Mouse (Mus musculus) layer of hippocampus, adult 11-12 months (tissue): ENCODE measurements around the gene Kcnq1.

Source experiments
- DNase-seq: peaks from one replicate; pipeline ENCODE4 v3.0.0; 2022; ENCODE audit warnings: low spot score

The Kcnq1 gene

DNA sequence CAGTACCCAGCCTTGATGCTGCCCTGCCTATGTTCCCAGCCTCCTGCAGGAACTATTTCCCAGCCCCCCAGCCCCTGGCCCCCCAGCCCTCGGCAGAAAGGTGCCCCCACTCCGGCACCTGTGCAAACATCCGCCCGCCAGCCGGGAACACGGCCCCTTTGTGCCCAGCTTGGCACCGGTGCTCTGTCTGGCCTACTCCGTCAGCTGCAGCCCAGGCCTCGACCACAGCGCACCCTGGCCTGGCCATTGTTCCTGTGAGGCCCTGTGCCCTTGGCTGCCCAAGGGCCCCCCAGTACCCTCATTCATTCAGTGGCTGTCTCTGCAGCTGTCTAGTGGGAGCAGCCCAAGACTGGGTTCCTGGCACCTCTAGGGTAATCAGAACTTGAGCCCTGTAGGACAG, 80.2 kb downstream of the Kcnq1 start:
- DNase-seq: no peak

DNA sequence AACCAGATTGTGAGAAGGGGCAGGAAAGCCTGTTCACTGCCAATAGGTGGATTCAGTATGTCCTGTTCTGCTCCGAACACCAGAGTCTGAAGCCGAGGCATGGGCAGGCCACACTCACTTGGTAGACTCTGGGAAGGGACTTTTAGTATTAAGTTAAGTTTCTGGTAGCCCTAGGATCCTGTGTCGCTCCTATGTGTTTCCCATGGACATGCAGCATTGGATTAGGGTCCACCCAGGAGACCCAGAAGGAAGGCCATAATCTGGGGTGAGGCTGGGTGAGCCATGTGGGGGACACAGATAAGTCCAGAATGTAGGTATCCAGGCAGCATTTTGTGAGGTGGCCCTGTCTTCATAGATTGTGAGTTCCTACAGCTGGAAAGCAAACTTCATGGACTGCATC, 81.0 kb downstream of the Kcnq1 start:
- no peak for DNase-seq

DNA sequence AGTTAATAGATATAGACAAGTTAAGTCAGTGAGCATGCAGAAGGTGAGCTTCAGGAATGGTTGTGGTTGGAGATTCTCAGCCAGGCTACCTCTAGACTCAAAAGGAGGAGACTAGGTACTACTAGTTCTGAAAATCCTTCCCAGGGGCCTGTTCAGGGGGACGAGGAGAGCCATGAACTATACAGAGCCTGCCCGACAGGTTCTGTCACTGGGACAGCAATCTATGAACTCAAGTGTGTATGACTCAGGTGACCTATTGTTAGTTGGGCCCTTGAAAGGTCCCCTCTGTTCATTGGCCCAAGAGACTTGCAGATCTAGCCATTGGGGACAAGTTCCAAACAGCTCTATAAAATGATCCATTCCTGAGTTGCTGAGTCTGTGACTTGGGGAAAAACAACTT, 82.4 kb downstream of the Kcnq1 start:
- DNase-seq: no peak

DNA sequence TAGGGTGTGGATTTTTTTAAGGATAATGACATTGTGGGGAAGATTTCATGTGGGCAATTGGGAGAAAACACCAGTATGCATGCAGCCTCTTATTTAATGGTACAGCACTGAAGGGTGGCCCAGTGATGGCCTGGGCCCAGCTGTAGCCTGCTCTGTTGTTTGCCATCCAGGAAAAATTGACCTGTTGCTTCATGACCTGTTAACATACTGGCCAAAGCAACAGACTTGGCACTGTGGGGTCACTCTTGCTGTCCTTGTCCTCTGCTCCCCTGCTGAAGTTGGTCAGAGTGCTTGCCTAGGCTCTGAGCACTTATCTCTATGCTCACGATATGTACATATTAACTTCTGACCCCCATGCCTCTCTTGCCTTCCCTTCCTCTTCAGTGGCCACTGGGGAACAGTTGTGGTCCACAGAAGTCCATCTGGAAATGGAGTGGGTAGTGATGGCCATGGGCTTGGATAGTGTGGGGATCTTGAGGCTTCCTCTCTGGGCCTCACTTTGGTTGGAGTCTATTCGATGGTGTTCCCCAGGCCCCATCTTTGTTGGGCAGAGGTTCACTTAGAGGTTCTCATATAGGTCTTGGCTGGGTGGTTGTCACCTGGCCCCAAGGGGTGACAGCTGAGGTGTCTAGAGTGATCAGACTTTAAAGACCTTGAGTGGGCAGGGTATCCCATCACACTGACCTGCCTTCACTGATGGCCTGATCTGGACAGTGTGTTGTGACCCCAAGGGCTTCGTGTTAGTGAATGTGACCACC, 84.0 kb downstream of the Kcnq1 start:
- DNase-seq: no peak

DNA sequence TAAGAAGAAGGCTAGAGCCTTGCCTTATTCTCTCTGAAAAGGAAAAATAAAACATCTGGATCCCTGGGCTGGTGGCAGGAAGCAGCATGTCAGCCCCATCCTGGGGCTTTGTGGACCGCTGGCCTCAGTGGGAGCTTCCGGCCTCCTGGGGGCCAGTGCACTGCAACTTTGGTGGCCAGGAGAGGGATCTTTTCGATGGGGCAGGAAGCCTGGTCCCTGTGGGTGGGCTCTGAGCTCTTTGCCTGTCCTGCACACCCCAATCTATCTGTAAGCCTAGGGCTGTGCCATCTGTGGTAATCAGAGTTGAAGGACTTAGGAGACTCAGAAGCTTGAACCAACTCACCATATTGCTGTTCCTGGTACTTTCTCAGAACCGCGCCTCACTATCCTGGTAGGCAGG, 84.7 kb downstream of the Kcnq1 start:
- no peak for DNase-seq

DNA sequence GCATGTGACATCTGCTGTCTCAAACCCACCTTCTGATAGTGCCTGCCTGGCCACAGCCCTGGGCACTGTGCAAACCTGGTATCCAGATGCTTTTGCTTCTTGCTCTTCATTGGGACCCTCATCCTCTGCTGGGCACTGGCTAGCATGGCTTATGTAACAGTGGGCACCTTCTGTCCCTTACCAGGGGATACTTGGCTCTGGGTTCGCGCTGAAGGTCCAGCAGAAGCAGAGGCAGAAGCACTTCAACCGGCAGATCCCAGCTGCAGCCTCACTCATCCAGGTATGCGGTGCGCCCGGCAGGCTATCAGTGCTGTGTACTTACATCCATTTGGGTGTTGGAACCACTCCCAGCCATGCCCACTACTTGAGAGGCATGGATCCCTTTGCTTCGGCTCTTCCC, 86.2 kb downstream of the Kcnq1 start:
- DNase-seq: no peak

DNA sequence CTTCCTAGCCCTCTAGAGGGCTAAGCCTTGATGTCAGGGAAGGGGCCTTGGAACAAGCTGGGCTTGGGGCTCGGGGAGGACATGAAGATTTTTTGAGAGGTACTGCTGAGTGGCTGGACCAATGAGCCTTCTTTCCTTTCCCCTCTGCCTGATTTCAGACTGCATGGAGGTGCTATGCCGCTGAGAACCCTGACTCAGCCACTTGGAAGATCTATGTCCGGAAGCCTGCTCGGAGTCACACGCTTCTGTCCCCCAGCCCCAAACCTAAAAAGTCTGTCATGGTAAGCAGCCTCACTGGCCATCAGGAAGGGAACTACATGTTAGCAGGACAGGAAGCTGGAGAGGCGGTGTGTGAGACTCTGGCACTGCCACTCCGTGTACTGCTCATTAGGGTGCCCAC, 87.9 kb downstream of the Kcnq1 start:
- DNase-seq: no peak

DNA sequence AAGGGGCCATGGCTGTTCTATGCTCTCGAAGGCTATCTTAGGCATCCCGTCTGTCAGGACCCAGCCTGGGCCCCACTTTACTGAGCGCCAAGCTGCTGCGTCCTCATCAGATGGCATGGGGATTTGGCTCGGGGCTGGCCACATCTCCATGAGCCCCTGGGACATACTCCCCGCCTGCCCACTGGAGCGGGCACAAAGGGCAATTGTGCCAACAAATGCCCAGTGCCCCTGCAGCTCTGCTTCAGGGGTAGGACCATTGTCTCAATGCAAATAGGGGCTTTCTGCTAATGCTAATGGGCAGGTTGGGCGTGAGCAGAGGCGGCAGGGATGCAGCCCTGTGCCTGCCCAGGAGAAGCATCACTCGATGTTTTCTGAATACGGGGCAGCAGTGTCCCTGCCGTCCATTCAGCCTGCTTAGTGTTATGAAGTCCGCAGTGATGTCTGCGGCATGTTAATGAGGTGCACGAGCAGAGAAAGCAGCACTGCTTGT, 91.8 kb downstream of the Kcnq1 start:
- DNase-seq: no peak

DNA sequence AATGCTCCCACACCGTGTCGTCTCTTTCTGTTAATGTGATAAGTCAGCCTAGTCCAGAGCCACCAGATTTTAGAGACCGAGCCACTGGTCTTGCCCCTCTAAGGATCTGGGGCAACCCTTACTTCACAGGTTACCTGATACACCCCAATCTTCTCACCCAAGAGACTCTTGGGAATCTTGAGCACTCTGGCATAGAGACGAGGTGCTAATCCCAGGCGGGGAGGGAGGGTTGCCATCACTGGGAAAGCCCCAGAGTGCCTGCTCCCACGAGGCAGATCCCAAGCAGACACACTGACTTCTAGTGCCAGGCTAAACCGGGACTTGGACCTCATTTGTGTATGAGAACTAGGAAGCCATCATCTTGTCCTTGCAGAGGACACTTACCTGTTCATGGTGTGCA, 92.3 kb downstream of the Kcnq1 start:
- no peak for DNase-seq

DNA sequence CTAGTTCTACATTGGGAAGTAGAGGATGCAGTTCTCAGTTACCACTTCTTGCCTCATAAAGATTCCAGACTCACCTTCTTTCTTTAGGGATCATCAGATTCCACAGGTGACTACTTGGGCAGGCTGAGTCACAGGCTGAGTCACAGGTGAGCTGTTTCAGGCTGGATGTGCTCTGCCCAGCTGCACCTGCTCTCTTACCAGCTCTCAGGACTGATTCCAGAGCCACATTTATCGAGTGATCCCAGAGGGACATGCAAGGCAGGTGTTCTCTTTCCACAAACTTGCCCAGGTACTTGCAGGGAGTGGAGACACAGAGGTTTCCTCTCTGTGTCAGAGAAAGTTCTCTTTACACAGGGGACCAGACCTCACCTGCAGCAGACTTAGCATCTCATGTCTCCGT, 95.1 kb downstream of the Kcnq1 start:
- DNase-seq: no peak

DNA sequence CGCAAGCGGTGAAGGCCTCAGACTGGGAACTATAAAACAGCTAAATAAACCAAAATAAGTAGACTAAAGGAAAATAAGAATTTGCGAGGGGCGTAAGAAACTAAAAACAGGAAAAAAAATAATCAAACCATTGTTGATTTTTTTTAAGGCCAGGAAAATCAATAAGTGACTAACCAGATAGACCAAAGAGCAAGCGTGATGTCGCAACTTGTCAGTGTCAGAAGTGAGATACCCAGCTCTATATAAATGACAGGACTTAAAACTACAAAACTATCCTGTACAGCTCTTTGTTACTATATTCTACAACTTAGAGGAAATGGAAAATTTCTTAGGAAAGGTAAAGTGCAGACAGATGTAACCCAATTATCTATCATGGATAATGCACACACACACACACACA, 97.7 kb downstream of the Kcnq1 start:
- DNase-seq: no peak

DNA sequence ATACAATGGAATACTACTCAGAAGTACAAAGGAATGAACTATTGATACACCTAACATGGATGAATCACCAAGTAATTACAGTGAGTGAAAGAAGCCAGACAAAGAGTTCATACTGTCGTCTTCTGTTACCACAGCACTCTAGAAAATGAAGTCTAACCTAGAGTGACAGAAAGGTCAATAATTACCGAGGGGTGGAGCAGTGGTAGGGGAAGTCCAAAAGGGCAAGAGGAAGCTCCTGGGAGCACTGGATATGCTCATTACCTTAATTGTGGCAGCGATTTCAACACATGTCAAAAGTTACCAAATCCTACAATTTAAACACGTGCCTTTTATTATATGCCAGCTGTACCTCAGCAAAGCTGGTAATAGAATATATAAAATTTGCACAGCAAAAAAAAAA, 100.9 kb downstream of the Kcnq1 start:
- no peak for DNase-seq

DNA sequence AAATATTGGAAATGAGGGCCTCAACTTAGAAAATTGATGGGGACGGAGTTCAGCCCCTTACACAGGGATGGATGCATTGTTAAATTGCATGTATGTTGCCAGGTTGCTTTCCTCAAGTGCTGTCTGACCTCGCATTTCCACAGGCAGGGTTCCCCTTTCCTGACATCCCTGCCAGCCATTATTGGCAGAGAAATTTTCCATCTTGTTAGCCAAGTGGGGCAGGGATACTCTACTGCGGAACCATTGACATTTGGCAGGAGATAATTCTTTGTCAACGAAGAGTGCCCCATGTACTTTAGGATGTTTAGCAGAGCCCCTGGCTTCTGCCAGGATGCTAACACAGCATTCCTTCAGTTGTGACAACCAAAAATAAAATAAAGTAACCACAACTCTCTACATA, 104.6 kb downstream of the Kcnq1 start:
- no peak for DNase-seq

DNA sequence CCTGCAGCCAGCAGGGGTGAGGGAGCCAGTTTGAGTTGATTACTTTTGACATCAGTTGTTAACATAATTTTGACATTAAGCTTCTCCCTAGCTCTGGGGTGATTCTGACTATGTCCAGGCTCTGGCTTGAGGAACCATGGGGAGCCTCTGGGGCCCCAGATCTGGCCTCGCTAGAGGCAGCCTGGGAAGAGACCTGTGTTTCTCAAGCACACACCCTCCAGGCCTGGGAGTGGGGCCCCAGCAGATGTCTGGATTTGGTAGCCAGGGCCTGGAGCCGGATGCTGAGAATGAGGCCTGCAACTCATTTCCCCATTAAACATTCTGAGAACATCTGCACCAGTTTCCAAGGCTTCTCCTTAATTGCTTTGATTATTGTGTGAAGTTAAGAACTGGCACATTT, 145.0 kb downstream of the Kcnq1 start:
- no peak for DNase-seq

DNA sequence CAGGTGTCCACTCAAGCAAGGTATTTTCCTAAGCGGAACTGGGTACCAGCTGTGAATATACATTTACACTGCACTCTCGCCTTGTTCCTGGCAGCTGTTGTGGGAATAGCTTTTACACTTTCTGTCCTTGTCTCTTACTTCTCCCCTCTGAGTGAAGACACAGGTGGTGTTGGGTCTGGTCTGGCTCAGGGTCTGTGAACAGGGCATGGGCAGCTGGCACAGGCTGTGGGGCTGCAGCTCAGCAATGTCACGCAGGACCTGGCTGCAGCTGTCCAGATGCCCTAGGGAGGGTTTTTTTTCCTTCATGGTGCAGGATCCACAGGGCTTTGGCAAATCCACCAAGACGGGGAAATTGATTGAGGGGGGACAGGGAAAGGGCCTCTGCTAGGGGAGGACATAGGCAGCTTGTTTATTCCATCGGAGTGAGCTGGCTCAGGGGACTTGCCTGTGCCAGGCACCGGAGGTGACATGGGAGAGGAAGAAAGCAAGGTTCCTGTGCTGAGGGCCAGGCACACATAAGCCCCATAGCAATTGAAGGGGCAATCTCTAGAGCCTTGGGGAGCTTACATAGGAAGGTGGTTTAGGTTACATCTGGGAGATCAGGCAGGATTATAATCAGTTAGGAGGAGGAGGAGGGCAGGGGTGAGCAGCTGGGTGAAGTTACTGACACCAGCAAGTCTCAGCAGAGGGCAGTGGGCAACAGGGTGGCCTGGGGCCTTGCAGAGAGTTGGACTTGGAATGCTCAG, 147.1 kb downstream of the Kcnq1 start:
- no peak for DNase-seq

DNA sequence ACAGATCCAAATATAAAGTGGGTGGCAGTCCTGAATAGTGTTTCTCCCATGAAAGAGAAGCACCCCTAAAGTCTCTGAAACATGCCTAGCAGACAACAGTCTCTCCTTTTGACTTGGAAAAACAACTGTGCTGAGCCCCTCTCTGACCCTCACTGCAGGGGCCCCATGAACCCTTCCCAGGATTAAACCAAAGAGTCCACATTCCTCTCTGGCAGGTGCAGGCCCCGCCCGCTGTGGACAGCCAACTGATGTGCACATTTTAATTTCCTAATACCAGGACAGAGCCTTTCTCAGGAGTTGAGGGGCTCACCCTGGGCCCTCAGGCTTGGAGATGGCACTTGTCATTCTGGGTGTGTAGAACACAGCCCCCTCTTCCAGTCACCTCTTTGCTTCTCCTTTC, 148.7 kb downstream of the Kcnq1 start:
- no peak for DNase-seq

DNA sequence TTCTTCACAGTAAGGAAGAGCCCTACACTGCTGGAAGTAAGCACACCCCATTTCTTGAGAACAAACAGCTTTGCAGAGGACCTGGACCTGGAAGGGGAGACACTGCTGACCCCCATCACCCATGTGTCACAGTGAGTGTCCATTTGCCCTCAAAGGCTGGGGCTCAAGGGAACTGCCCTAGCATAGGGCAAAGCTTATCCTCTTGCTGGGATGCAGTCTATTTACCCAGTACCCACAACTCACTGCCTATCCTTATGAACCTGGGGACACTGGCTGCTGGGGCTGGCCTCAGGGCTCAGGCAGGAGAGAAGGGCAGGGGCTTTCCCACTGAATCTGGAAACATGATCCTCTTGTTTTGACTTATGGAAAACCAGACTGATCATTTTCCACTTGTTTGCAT, 155.1 kb downstream of the Kcnq1 start:
- no peak for DNase-seq

DNA sequence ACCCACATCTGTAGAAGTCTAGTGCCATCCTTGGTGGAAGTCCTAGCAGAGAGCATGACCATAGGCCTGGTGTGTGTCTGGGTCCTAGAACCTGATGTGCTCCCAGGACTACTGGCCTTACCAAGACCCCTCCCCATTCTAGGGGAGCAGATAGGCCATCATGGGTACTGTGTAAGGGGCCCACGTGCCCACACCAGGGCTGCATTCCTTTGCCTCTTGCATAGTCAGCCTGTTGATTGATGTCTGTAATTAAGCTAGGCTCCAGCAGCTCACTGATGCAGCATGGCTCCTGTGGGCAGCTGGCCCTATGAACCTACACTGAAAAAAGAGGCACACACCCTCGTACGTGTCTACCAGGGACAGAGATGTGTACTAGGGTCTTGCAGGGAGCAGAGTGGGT, 157.4 kb downstream of the Kcnq1 start:
- DNase-seq: no peak

DNA sequence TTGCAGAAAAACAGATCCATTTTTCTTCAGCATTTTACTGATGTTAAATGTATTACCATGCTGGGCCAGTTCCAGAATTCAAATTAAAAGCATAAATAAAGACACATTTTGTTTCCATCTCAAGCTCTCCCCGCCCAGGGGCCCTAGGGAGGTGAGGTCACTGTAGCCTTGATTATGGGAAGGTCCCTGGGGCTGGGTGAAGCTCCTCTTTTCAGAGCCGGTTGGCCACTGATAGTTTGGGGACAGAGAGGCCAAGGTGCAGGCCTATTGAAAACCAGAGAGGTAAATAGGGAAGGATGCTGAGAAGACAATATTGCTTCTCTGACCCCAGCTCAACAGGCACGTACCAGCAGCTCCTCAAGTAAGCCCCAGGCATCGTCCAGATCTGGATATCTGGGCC, 157.8 kb downstream of the Kcnq1 start:
- DNase-seq: no peak

DNA sequence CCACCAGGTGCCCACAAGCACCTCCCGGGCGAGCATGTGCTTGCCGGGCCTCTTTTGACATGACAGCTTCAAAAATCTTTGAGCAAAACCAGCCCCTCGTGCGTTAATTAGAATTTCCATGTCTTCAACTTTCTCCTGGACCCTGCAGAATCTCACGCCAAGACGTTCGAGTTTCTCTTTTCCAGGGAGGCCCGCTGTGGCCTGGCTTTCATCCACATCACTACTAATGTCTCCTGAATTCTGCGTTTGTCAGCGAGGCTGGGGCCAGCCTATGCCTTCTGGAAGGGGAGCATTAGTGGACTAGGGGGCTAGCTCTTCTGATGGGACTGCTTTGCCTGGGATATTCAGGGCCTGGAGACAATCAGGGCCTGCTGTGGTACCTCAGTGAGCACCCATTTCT, 159.2 kb downstream of the Kcnq1 start:
- DNase-seq: no peak

DNA sequence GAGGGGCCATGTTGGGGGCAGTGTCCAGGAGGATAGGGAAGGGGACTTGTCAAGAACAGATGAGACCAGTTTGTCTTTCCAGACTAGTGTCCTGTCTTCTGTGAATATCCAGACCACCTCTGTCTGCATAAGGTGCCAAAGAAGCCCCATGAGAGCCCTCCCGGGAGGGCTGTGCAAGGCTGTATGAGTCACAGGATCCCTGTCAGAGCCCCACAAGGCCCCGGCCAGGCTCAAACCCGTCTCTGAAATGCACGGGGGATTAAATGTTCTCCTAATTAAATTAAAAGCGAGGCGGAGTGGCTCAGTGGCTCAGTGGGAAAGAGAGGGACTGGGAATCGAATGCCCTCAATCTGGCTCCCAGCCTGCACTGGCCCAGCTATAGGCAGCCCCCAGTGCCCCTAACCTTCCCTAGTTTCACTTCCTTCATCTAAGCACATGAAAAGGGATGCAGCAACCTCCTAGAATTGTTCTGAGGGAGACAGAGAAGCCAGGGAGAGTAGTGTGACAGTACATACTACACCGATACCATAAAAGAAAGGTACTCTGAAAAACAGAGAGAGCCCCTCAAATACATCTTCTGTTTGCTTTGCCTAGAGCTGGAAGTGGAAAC, 159.8 kb downstream of the Kcnq1 start:
- DNase-seq: no peak

DNA sequence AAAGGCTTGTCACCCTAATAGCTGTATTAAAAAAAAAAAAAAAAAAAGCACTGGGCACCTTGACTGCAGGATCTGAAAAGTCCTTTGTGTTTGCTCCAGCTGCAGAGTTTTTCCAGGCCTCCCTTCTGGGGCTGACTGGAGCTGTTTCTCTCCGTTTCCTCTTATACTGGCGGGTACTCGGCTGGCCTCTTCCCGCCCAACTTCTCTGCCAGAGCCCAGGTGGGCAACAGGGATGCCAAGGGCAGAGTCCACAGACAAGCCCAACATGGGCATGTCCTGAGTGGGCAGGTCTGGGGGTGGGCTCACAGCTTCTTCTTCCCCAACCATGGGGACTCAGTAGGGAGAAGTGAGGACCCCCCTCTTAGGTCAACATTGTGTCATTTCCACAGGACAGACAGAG, 167.6 kb downstream of the Kcnq1 start:
- no peak for DNase-seq

DNA sequence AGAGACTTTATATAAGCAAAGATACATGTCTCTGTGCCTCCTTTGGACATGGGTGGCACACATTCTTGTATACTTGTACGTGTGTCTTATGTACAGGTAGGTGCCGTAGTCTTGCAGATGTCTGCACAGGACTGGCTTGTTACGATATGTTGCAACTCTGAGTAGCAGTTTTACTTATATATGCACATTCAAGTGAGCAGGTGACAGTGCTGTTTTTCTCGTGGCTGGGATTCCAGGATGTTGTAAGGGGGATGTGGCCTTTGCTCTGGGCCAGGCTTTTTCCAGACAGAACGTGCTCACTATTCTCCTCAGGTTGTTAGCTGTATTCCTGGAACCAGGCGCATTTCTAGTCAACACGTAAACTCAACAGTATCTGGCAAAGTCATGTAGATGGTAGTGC, 168.9 kb downstream of the Kcnq1 start:
- no peak for DNase-seq
